Mouse (Mus musculus) fat pad, adult 2 months (tissue): Measurements from ENCODE around the gene Zfp97.
"Not testable (repeated sequence)": the region's sequence is repeated elsewhere in the genome, so short reads cannot be mapped to it uniquely, and the experiment has no call there.

ENCODE experiments used
- DNase-seq: peaks from one replicate; pipeline ENCODE4 v3.0.0-alpha.2; 2011; ENCODE audit warnings: low read depth, low spot score; ENCODE audit errors: extremely low read depth

Zfp97 gene

DNA sequence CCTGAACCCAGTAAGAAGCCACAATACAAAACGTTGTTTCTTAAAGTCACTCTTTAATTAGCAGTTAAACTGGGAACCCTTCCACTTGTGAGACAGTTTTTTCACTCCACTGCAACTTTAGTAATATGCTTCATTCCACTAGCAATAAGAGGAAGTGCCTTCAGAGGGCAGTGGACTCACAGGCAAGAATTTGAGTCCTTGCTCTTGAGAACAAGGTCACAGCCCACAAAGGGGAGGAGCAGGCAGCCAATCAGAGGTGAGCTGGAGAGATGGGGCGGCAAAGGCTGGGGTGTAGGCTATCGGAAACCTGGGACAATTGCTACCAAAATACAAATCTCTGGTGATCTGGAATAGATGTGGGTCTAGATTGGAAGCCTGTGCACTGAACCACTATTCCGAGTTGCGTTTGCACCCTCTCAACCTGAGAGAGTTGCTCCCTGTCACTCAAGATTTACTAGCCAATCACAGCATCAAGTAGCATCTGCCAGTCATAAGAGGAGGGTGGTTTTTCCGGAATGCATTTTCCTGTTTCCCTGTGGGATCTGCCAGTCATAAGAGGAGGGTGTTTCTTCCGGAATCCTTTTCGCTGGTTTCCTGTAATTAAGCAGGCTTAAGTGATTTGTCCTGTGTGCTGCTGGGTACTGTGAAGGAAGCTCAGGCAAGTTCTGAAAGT lies at the start of gene Zfp97:
Gene Zfp97, plus strand, starts transcription at position 586 of the 673 bp plus-strand sequence.
- DNase-seq, result not testable (repeated sequence)

DNA sequence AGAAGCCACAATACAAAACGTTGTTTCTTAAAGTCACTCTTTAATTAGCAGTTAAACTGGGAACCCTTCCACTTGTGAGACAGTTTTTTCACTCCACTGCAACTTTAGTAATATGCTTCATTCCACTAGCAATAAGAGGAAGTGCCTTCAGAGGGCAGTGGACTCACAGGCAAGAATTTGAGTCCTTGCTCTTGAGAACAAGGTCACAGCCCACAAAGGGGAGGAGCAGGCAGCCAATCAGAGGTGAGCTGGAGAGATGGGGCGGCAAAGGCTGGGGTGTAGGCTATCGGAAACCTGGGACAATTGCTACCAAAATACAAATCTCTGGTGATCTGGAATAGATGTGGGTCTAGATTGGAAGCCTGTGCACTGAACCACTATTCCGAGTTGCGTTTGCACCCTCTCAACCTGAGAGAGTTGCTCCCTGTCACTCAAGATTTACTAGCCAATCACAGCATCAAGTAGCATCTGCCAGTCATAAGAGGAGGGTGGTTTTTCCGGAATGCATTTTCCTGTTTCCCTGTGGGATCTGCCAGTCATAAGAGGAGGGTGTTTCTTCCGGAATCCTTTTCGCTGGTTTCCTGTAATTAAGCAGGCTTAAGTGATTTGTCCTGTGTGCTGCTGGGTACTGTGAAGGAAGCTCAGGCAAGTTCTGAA lies 57.7 kb downstream of the Zfp97 start:
- not testable (repeated sequence) for DNase-seq

- not testable (repeated sequence) for DNase-seq
These were observed 73.5 kb downstream of the Zfp97 start for GRCm38 (mm10) chr17:17194761-17195160.

- DNase-seq, result no peak
These were observed 74.0 kb downstream of the Zfp97 start for GRCm38 (mm10) chr17:17195178-17195577.

DNA sequence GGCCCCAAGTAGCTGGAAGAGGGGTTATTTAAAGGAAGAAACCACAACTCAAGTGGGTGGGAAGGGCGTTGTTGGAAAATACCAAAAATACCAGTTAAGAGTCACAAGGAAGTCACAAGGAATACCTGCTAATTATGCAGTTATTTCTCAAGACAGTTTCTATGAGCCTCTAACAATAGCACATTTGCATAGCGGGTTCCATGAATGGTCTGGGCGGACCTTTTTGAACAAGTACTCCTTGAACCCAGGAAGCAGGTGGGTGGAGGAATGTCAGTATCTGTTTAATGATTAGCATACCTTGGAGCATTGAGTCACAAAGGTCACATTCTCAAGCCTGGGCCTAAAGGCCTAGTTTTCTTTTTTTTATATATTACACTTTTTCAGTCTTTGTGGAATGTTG lies 74.9 kb downstream of the Zfp97 start:
- not testable (repeated sequence) for DNase-seq
